Mouse (Mus musculus) testis, adult 2 months (tissue): Measurements from ENCODE around the gene Ctbp2.

ENCODE experiments used
- CTCF ChIP-seq: fragments of 200-500 bp; IDR thresholded peaks from 2 replicates; pipeline ENCODE4 v1.5.1; 2012; ENCODE audit warnings: low read depth, mild to moderate bottlenecking, inconsistent platforms, low read length, moderate library complexity; ENCODE audit not compliant: control insufficient read depth, insufficient read depth, insufficient replicate concordance
- POLR2A ChIP-seq: fragments of 200-500 bp; IDR thresholded peaks from 2 replicates; pipeline ENCODE4 v1.6.1; 2012; ENCODE audit warnings: low read depth, mild to moderate bottlenecking, inconsistent platforms, low read length, moderate library complexity; ENCODE audit not compliant: control insufficient read depth

GRCm38 (mm10) chr7:132977981-132978380 lies 146.2 kb downstream of the Ctbp2 start:
- no peak for TF ChIP-seq POLR2A
- no peak for TF ChIP-seq CTCF
